9 mouse cellular contexts compared by ENCODE assay signal in the genomic region with DNA sequence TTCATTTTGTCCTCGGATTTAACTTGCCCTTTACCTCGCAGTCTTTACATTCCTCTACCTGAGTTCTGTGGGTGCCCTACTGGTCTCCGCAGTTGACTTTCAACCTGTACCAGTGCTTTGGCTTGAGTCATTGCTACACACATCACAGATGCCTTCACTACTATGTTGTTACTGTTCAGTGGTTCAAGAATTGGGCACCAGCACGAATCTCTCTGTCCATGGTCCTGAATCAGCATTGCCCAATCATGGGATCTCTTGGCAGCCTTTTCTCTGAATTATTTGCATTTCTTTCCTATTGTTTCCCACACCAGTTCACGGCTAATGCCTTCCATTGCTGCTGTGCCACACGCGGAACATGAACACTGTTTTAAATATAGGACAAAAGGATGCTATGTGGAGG. TPM values are rescaled to one million over a fixed set of nuclear protein-coding genes. Genes with fewer than 3 reads are reported as not detected.
DNase-seq lines count a peak whose midpoint lies in the region; ATAC-seq and TF ChIP-seq lines count a peak whose summit lies in the region.
"Had no signal": no experiment of that assay in that cellular context is flagged by ENCODE, and none has a peak within 500 bp of the region (broad histone marks: within the 10 kb centered on the region; RNA-seq: fewer than 3 reads in every experiment).

No protein-coding gene starts in this region.

- TF ChIP-seq CTCF in thymus, adult 2 months (IDR thresholded peaks at IDR 0.05; ENCODE audit: borderline replicate concordance, control insufficient read depth, extremely low read depth, insufficient read depth, low read length, poor library complexity): no peak

- H3K4me3 ChIP-seq in neural tube, embryonic 15.5 days (replicated peaks): no peak overlapping the region
- H3K4me3 ChIP-seq in lung, embryonic 16.5 days (ENCODE audit: low read length): no peak overlapping the region
- no peak overlapping the region for H3K4me3 ChIP-seq in thymus, adult 2 months (ENCODE audit: control insufficient read depth, insufficient read depth, low read length)
- H3K4me3 ChIP-seq: erythroblast, embryonic 14.5 days had no signal

- no peak overlapping the region for H3K27ac ChIP-seq in neural tube, embryonic 15.5 days (replicated peaks)
- H3K27ac ChIP-seq in lung, embryonic 16.5 days (ENCODE audit: low read length): no peak overlapping the region
- no peak overlapping the region for H3K27ac ChIP-seq in thymus, adult 2 months (ENCODE audit: control insufficient read depth, insufficient read depth, low read length)

- 48% methylated on average over 7 of the region's 7 CpGs for WGBS in neural tube, embryonic 15.5 days
- 35% methylated on average over 7 of the region's 7 CpGs for WGBS in lung, embryonic 16.5 days
- WGBS in thymus, adult 2 months: 49% methylated on average over 7 of the region's 7 CpGs

- H3K9me3 ChIP-seq in neural tube, embryonic 15.5 days (replicated peaks): no peaks in the 10 kb centered on the region
- 0 out of 2 replicates have a peak, but pooled peaks cover 4% of the 10 kb centered on the region for H3K9me3 ChIP-seq in lung, embryonic 16.5 days (ENCODE audit: control insufficient read depth, low read length)

- no peaks in the 10 kb centered on the region for H3K27me3 ChIP-seq in neural tube, embryonic 15.5 days (replicated peaks)
- H3K27me3 ChIP-seq in lung, embryonic 16.5 days (ENCODE audit: control insufficient read depth, insufficient read depth, low read depth, low read length): no peaks in the 10 kb centered on the region
- no peaks in the 10 kb centered on the region for H3K27me3 ChIP-seq in thymus, adult 2 months (ENCODE audit: control insufficient read depth, insufficient read depth, low read length)

- no peak overlapping the region for H3K4me2 ChIP-seq in neural tube, embryonic 15.5 days
- H3K4me2 ChIP-seq in lung, embryonic 16.5 days (ENCODE audit: low read depth, low read length): no peak overlapping the region

- TF ChIP-seq POLR2A in thymus, adult 2 months (IDR thresholded peaks at IDR 0.05; ENCODE audit: control insufficient read depth, extremely low read depth, insufficient read depth, low read length, poor library complexity): no peak

- no peak for ATAC-seq in neural tube, embryonic 15.5 days (ENCODE audit: low FRiP score)
- ATAC-seq in lung, embryonic 16.5 days (ENCODE audit: low read depth): peak; percentile 49

- no peaks in the 10 kb centered on the region for H3K4me1 ChIP-seq in neural tube, embryonic 15.5 days
- no peaks in the 10 kb centered on the region for H3K4me1 ChIP-seq in lung, embryonic 16.5 days (replicated peaks; ENCODE audit: control insufficient read depth, insufficient read depth, low read length)
- no peaks in the 10 kb centered on the region for H3K4me1 ChIP-seq in thymus, adult 2 months (replicated peaks; ENCODE audit: control insufficient read depth, insufficient read depth, low read length)

- H3K9ac ChIP-seq in neural tube, embryonic 15.5 days (replicated peaks): no peak overlapping the region
- no peak overlapping the region for H3K9ac ChIP-seq in lung, embryonic 16.5 days (ENCODE audit: low read length)

- DNase-seq in neural tube, embryonic 10.5 days (ENCODE audit: extremely low spot score, low spot score): peak; percentile 48
- peak; percentile 59 for DNase-seq in adrenal gland, postnatal 14 days
- DNase-seq in hindlimb bud, embryonic 11.5 days (ENCODE audit: extremely low spot score, low read depth, low spot score): peak; percentile 77
- no peak for DNase-seq in layer of hippocampus, postnatal 14 days (ENCODE audit: low spot score in 2 of 2)
- no peak for DNase-seq in cerebellum, postnatal 4 days (ENCODE audit: low spot score in 2 of 2)
- DNase-seq in thymus, adult 2 months: no peak

- H3K36me3 ChIP-seq in neural tube, embryonic 15.5 days: no peaks in the 10 kb centered on the region
- no peaks in the 10 kb centered on the region for H3K36me3 ChIP-seq in lung, embryonic 16.5 days (ENCODE audit: control insufficient read depth, insufficient read depth, low read length)
- H3K36me3 ChIP-seq in thymus, adult 2 months (ENCODE audit: control insufficient read depth, insufficient read depth, low read length): no peaks in the 10 kb centered on the region

RNA-seq across cellular contexts. Expression of a gene that starts 30.8 kb away (rescaled TPM):
- 13.2 and 16.8 TPM in 2 replicates for polyA plus RNA-seq in neural tube, embryonic 15.5 days (2015; fragmentation: Nextera tagmentation; extraction: Ambion mirVana)
- 8.9 and 13.3 TPM in 2 replicates for total RNA-seq in adrenal gland, postnatal 14 days (2021)
- 17.8 and 19.8 TPM in 2 replicates for polyA plus RNA-seq in lung, embryonic 16.5 days (2015; fragmentation: Nextera tagmentation; extraction: Ambion mirVana)
- 10 to 100 TPM; 24.7 to 28.0 TPM for total RNA-seq in layer of hippocampus, postnatal 14 days (2021)
- 10.3 and 15.5 TPM in 2 replicates for polyA plus RNA-seq in thymus, adult 2 months (2012; rRNA removed)

Comparison
In these comparisons a context has a peak if more than half of its experiments do, and no peak if none do; other contexts are left out.
1. DNase-seq: peak in neural tube, embryonic 10.5 days (single experiment), adrenal gland, postnatal 14 days (single experiment) and hindlimb bud, embryonic 11.5 days (single experiment); none in layer of hippocampus, postnatal 14 days (0 of 2), cerebellum, postnatal 4 days (0 of 2) and thymus, adult 2 months (single experiment).